Mouse (Mus musculus): Measurements from ENCODE around the gene Dync1i1. TPM values are rescaled to one million over a fixed set of nuclear protein-coding genes. Genes with fewer than 3 reads are reported as not detected.

Dync1i1 gene
- polyA plus RNA-seq, 1 experiment from 2014 or later, result 32.2 TPM

GRCm38 (mm10) chr6:5858371-5858770, 132.9 kb downstream of the Dync1i1 start:
- Histone ChIP-seq H3K9ac (replicated peaks; ENCODE audit: low read depth, low read length) (no peak overlapping the region), H3K4me3 (ENCODE audit: low read depth, low read length) (no peak overlapping the region), H3K4me2 (ENCODE audit: low read depth, low read length) (peak overlapping the region; percentile 47), H3K36me3 (ENCODE audit: control insufficient read depth, insufficient read depth, low read length) (no peaks in the 10 kb centered on the region), H3K27me3 (ENCODE audit: control insufficient read depth, insufficient read depth, low read length) (no peaks in the 10 kb centered on the region), H3K9me3 (ENCODE audit: control insufficient read depth, low read length) (no peaks in the 10 kb centered on the region), H3K4me1 (ENCODE audit: control insufficient read depth, insufficient read depth, low read length) (no peaks in the 10 kb centered on the region), H3K27ac (ENCODE audit: low read depth, low read length) (no peak overlapping the region)
- ATAC-seq (ENCODE audit: low read depth), result no peak
- 15% methylated on average over 12 of the region's 12 CpGs for WGBS

DNA sequence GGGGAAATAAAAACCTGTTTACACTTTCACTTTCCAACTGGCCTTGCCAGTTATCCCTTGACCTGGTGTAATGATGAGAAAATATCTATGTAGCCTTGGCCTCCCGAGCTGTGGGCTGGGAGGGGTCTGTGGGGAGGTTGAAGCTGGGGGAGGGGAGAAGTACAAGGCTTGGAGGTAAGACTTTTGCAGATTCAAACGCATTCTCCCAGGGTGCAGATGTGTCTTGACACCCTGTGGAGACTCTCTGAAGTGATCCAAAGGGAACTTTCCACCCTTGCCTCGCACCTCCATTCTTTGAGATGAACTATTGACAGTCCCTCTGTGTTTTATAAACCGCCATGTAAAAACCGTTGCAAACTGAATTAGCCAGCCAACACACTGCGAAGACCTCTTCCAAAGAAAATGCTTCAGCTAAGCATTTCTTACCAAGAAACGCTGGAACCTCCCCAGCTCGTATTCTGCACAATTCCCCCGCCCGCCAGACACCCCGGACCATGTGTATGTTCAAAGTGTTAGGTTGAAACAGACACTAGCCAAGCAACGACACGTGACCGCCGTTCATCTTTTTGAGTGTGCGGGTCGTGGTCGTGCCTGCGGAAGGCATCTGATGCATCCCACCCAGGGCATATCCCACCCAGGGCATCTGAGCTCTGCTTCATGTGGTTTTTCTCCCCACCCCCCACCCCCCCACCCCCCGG, 133.6 kb downstream of the Dync1i1 start:
- Histone ChIP-seq H3K36me3 (ENCODE audit: control insufficient read depth, insufficient read depth, low read length) (no peaks in the 10 kb centered on the region), H3K9ac (replicated peaks; ENCODE audit: low read depth, low read length) (no peak overlapping the region)
- 31% methylated on average over 20 of the region's 20 CpGs for WGBS

GRCm38 (mm10) chr6:5859630-5860029, 134.2 kb downstream of the Dync1i1 start:
- 69% methylated on average over 8 of the region's 8 CpGs for WGBS
- Histone ChIP-seq H3K4me1 (ENCODE audit: control insufficient read depth, insufficient read depth, low read length) (no peaks in the 10 kb centered on the region), H3K4me3 (ENCODE audit: low read depth, low read length) (no peak overlapping the region), H3K9me3 (ENCODE audit: control insufficient read depth, low read length) (no peaks in the 10 kb centered on the region), H3K36me3 (ENCODE audit: control insufficient read depth, insufficient read depth, low read length) (no peaks in the 10 kb centered on the region), H3K27ac (ENCODE audit: low read depth, low read length) (no peak overlapping the region), H3K27me3 (ENCODE audit: control insufficient read depth, insufficient read depth, low read length) (no peaks in the 10 kb centered on the region), H3K4me2 (ENCODE audit: low read depth, low read length) (peak overlapping the region; percentile 47), H3K9ac (replicated peaks; ENCODE audit: low read depth, low read length) (no peak overlapping the region)
- ATAC-seq (ENCODE audit: low read depth), result 0 out of 2 replicates have a peak, but pooled peaks have one; percentile 12

More for the DNA sequence above, 133.6 kb downstream of the Dync1i1 start:
- Histone ChIP-seq H3K27ac (ENCODE audit: low read depth, low read length) (no peak overlapping the region), H3K4me3 (ENCODE audit: low read depth, low read length) (no peak overlapping the region), H3K9me3 (ENCODE audit: control insufficient read depth, low read length) (no peaks in the 10 kb centered on the region), H3K4me1 (ENCODE audit: control insufficient read depth, insufficient read depth, low read length) (no peaks in the 10 kb centered on the region), H3K4me2 (ENCODE audit: low read depth, low read length) (peak overlapping the region; percentile 47), H3K27me3 (ENCODE audit: control insufficient read depth, insufficient read depth, low read length) (no peaks in the 10 kb centered on the region)
- ATAC-seq (ENCODE audit: low read depth), result peak; percentile 86

DNA sequence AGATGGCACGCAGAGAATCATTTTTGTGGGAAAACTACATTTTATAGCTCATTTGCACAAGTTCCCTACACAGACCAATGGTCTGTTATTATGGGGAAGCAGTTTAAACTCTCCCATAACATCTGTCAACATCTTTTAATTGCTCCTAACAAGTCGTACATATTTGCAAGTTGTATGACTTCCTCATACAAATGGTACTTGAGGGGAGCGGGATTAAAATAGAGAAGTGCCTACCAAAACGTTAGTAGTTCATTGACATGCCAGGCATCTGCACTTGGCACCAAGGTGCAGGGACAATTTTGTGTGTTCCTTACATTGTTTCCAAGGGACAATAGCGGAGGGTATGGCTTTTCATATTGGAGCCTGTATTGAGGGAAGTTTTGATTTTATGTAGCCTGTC, 140.7 kb downstream of the Dync1i1 start:
- Histone ChIP-seq H3K4me1 (ENCODE audit: control insufficient read depth, insufficient read depth, low read length) (no peaks in the 10 kb centered on the region), H3K4me3 (ENCODE audit: low read depth, low read length) (no peak overlapping the region), H3K9ac (replicated peaks; ENCODE audit: low read depth, low read length) (no peak overlapping the region), H3K36me3 (ENCODE audit: control insufficient read depth, insufficient read depth, low read length) (no peaks in the 10 kb centered on the region), H3K27ac (ENCODE audit: low read depth, low read length) (no peak overlapping the region), H3K4me2 (ENCODE audit: low read depth, low read length) (no peak overlapping the region), H3K9me3 (ENCODE audit: control insufficient read depth, low read length) (no peaks in the 10 kb centered on the region), H3K27me3 (ENCODE audit: control insufficient read depth, insufficient read depth, low read length) (no peaks in the 10 kb centered on the region)
- WGBS, result 80% methylated on average over 5 of the region's 5 CpGs
- ATAC-seq (ENCODE audit: low read depth), result no peak

GRCm38 (mm10) chr6:5867221-5867620, 141.8 kb downstream of the Dync1i1 start:
- H3K4me1 ChIP-seq (ENCODE audit: control insufficient read depth, insufficient read depth, low read length), result no peaks in the 10 kb centered on the region
- no peak for ATAC-seq (ENCODE audit: low read depth)
- H3K27ac ChIP-seq (ENCODE audit: low read depth, low read length), result no peak overlapping the region
- H3K27me3 ChIP-seq (ENCODE audit: control insufficient read depth, insufficient read depth, low read length), result no peaks in the 10 kb centered on the region
- no peak overlapping the region for H3K4me2 ChIP-seq (ENCODE audit: low read depth, low read length)
- no peak overlapping the region for H3K9ac ChIP-seq (replicated peaks; ENCODE audit: low read depth, low read length)
- WGBS, result 93% methylated on average over 4 of the region's 4 CpGs
- H3K9me3 ChIP-seq (ENCODE audit: control insufficient read depth, low read length), result no peaks in the 10 kb centered on the region
- no peak overlapping the region for H3K4me3 ChIP-seq (ENCODE audit: low read depth, low read length)
- H3K36me3 ChIP-seq (ENCODE audit: control insufficient read depth, insufficient read depth, low read length), result no peaks in the 10 kb centered on the region

- Histone ChIP-seq H3K9ac (replicated peaks; ENCODE audit: low read depth, low read length) (no peak overlapping the region), H3K4me1 (ENCODE audit: control insufficient read depth, insufficient read depth, low read length) (no peaks in the 10 kb centered on the region), H3K27me3 (ENCODE audit: control insufficient read depth, insufficient read depth, low read length) (no peaks in the 10 kb centered on the region), H3K9me3 (ENCODE audit: control insufficient read depth, low read length) (no peaks in the 10 kb centered on the region), H3K4me3 (ENCODE audit: low read depth, low read length) (no peak overlapping the region), H3K27ac (ENCODE audit: low read depth, low read length) (no peak overlapping the region), H3K4me2 (ENCODE audit: low read depth, low read length) (no peak overlapping the region), H3K36me3 (ENCODE audit: control insufficient read depth, insufficient read depth, low read length) (no peaks in the 10 kb centered on the region)
- no peak for ATAC-seq (ENCODE audit: low read depth)
- WGBS, result 74% methylated on average over 5 of the region's 5 CpGs
These were observed 145.6 kb downstream of the Dync1i1 start for GRCm38 (mm10) chr6:5871060-5871459.

GRCm38 (mm10) chr6:5871581-5872298, 146.3 kb downstream of the Dync1i1 start:
- Histone ChIP-seq H3K36me3 (ENCODE audit: control insufficient read depth, insufficient read depth, low read length) (no peaks in the 10 kb centered on the region), H3K9ac (replicated peaks; ENCODE audit: low read depth, low read length) (no peak overlapping the region), H3K4me1 (ENCODE audit: control insufficient read depth, insufficient read depth, low read length) (no peaks in the 10 kb centered on the region), H3K4me2 (ENCODE audit: low read depth, low read length) (no peak overlapping the region), H3K27ac (ENCODE audit: low read depth, low read length) (no peak overlapping the region), H3K4me3 (ENCODE audit: low read depth, low read length) (no peak overlapping the region), H3K9me3 (ENCODE audit: control insufficient read depth, low read length) (no peaks in the 10 kb centered on the region), H3K27me3 (ENCODE audit: control insufficient read depth, insufficient read depth, low read length) (no peaks in the 10 kb centered on the region)
- 80% methylated on average over 15 of the region's 15 CpGs for WGBS
- no peak for ATAC-seq (ENCODE audit: low read depth)

- no peak overlapping the region for H3K9ac ChIP-seq (replicated peaks; ENCODE audit: low read depth, low read length)
- 85% methylated on average over 6 of the region's 6 CpGs for WGBS
- no peaks in the 10 kb centered on the region for H3K4me1 ChIP-seq (ENCODE audit: control insufficient read depth, insufficient read depth, low read length)
- H3K27ac ChIP-seq (ENCODE audit: low read depth, low read length), result no peak overlapping the region
- no peak for ATAC-seq (ENCODE audit: low read depth)
- H3K4me2 ChIP-seq (ENCODE audit: low read depth, low read length), result no peak overlapping the region
- no peaks in the 10 kb centered on the region for H3K9me3 ChIP-seq (ENCODE audit: control insufficient read depth, low read length)
- no peak overlapping the region for H3K4me3 ChIP-seq (ENCODE audit: low read depth, low read length)
- no peaks in the 10 kb centered on the region for H3K36me3 ChIP-seq (ENCODE audit: control insufficient read depth, insufficient read depth, low read length)
- no peaks in the 10 kb centered on the region for H3K27me3 ChIP-seq (ENCODE audit: control insufficient read depth, insufficient read depth, low read length)
These were observed 163.9 kb downstream of the Dync1i1 start for GRCm38 (mm10) chr6:5889341-5889740.

- no peak for ATAC-seq (ENCODE audit: low read depth)
- Histone ChIP-seq H3K27ac (ENCODE audit: low read depth, low read length) (no peak overlapping the region), H3K4me3 (ENCODE audit: low read depth, low read length) (no peak overlapping the region), H3K9me3 (ENCODE audit: control insufficient read depth, low read length) (no peaks in the 10 kb centered on the region), H3K4me2 (ENCODE audit: low read depth, low read length) (no peak overlapping the region), H3K9ac (replicated peaks; ENCODE audit: low read depth, low read length) (no peak overlapping the region), H3K4me1 (ENCODE audit: control insufficient read depth, insufficient read depth, low read length) (no peaks in the 10 kb centered on the region), H3K27me3 (ENCODE audit: control insufficient read depth, insufficient read depth, low read length) (no peaks in the 10 kb centered on the region), H3K36me3 (ENCODE audit: control insufficient read depth, insufficient read depth, low read length) (no peaks in the 10 kb centered on the region)
- WGBS, result 90% methylated on average over 7 of the region's 7 CpGs
These were observed 185.9 kb downstream of the Dync1i1 start for GRCm38 (mm10) chr6:5911295-5911694.

Data from neural tube, embryonic 14.5 days (tissue).